Mouse (Mus musculus) liver, embryonic 14.5 days (tissue): ENCODE results near the gene Dusp15.

Experiments used
- CTCF ChIP-seq: IDR thresholded peaks from 2 replicates; pipeline ENCODE4 v1.5.1; 2016; ENCODE audit warnings: antibody characterized with exemption, low read depth, control low read depth
- EP300 ChIP-seq: IDR thresholded peaks from 2 replicates; pipeline ENCODE4 v1.6.1; 2016; ENCODE audit warnings: antibody characterized with exemption, low read depth

DNA sequence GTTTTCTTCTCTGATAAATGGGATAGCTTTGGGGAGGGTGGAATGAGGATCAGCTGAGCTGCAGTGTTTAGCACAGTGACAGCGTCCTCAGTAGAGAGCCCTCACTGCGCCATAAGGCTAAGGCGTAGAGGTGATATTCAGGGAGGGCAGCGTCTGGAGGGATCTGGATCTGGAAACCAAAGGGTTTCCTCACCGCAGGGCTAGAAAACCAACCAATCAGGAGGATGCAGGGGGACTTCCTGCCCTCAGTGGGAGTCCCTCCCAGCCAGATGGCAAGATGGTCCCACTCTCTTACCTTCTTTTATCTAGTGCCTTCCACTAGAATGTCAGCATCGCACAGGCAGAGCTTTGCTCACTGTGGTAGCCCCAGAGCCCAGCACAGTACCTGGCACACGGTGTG, 9.7 kb downstream of the Dusp15 start:
- TF ChIP-seq CTCF: no peak
- no peak for TF ChIP-seq EP300
